Mouse (Mus musculus): ENCODE results near the gene Manea.

The Manea gene

GRCm38 (mm10) chr4:26346443-26347106, at the start of gene Manea:
Gene Manea (minus strand): TSS chr4:26346891.
- DNase-seq: peak; percentile 100

GRCm38 (mm10) chr4:26354616-26355015, 7.9 kb upstream of the Manea start:
- no peak for DNase-seq

- DNase-seq: no peak
Observed at GRCm38 (mm10) chr4:26353643-26354231, 7.0 kb upstream of the Manea start.

GRCm38 (mm10) chr4:26347239-26347638, 548 bp upstream of the Manea start:
- DNase-seq: no peak

GRCm38 (mm10) chr4:26345741-26346442, 799 bp downstream of the Manea start:
- peak; percentile 66 for DNase-seq

GRCm38 (mm10) chr4:26345080-26345479, 1.6 kb downstream of the Manea start:
- no peak for DNase-seq

- no peak for DNase-seq
Observed at GRCm38 (mm10) chr4:26342346-26342745, 4.3 kb downstream of the Manea start.

GRCm38 (mm10) chr4:26338604-26339003, 8.1 kb downstream of the Manea start:
- no peak for DNase-seq

GRCm38 (mm10) chr4:26336563-26336962, 10.1 kb downstream of the Manea start:
- no peak for DNase-seq

- DNase-seq: peak; percentile 90
Observed at GRCm38 (mm10) chr4:26304731-26305130, 42.0 kb downstream of the Manea start.

GRCm38 (mm10) chr4:26277112-26277716, 69.5 kb downstream of the Manea start:
- no peak for DNase-seq

GRCm38 (mm10) chr4:26276264-26276663, 70.4 kb downstream of the Manea start:
- DNase-seq: no peak

GRCm38 (mm10) chr4:26275769-26276168, 70.9 kb downstream of the Manea start:
- no peak for DNase-seq
